Mouse (Mus musculus) cerebellum, adult 2 months (tissue): ENCODE measurements around the gene Faxc. TPM values are rescaled to one million over a fixed set of nuclear protein-coding genes. Genes with fewer than 3 reads are reported as not detected.

Experiments
- DNase-seq, 2 experiments: peaks; one replicate each; pipeline ENCODE4 v3.0.0; 2021
- H3K27ac ChIP-seq: fragments of 200-500 bp; 2 replicates; pipeline ENCODE4 v1.5.1; 2012; ENCODE audit warnings: low read length, control low read depth, inconsistent platforms; ENCODE audit not compliant: insufficient read depth
- H3K27me3 ChIP-seq: fragments of 200-500 bp; 2 replicates; pipeline ENCODE4 v1.6.1; 2012; ENCODE audit warnings: inconsistent platforms, mild to moderate bottlenecking, low read length, moderate library complexity; ENCODE audit not compliant: control insufficient read depth, insufficient read depth
- H3K4me1 ChIP-seq: fragments of 200-500 bp; 2 replicates; pipeline ENCODE4 v1.6.1; 2011; ENCODE audit warnings: low read length; ENCODE audit not compliant: control insufficient read depth, insufficient read depth
- H3K4me3 ChIP-seq: fragments of 200-500 bp; replicated peaks from 2 replicates; pipeline ENCODE3; 2011; ENCODE audit warnings: mild to moderate bottlenecking, low read depth, low read length, control low read depth; ENCODE audit not compliant: insufficient read depth
- CTCF ChIP-seq: fragments of 200-500 bp; IDR thresholded peaks from 2 replicates; pipeline ENCODE4 v1.5.1; 2011; ENCODE audit warnings: low read depth, mild to moderate bottlenecking, control low read depth, low read length, moderate library complexity, borderline replicate concordance; ENCODE audit not compliant: insufficient read depth
- POLR2A ChIP-seq: fragments of 200-500 bp; IDR thresholded peaks from 2 replicates; pipeline ENCODE4 v1.6.1; 2011; ENCODE audit warnings: low read length, control low read depth, borderline replicate concordance; ENCODE audit not compliant: insufficient read depth
- WGBS: fragments of 180-500 bp; shearing (Covaris S2); methylation state at CpG from one replicate; pipeline ENCODE4 v1.1.7; 2018; 5-methylcytosine and 5-hydroxymethylcytosine counted together
- polyA plus RNA-seq: library from polyadenylated mRNA; depleted of rRNA; stranded (reverse); fragments of >200 nt; gene quantifications from 2 replicates; pipeline ENCODE4 v1.2.3, GENCODE M21; 2012; rRNA removed

The Faxc gene
- polyA plus RNA-seq: 20.0 and 20.5 TPM in 2 replicates

- TF ChIP-seq POLR2A: peak; percentile 43
- no peak for TF ChIP-seq CTCF
- DNase-seq: peak; percentile 84 to 85
- Histone ChIP-seq H3K4me3 (peak within 1 kb of the TSS; percentile 97), H3K27me3 (no peaks in the 10 kb centered on the region), H3K27ac (peak within 1 kb of the TSS; percentile 99), H3K4me1 (peaks cover 8% of the 10 kb centered on the region)
- WGBS: 1% methylated on average over 83 of the region's 83 CpGs
Observed at GRCm38 (mm10) chr4:21930971-21931771, at the start of gene Faxc. Gene Faxc, plus strand, starts transcription at chr4:21931329.

GRCm38 (mm10) chr4:21882806-21883205 lies 48.3 kb upstream of the Faxc start:
- 93% methylated on average over 6 of the region's 6 CpGs for WGBS
- no peak for DNase-seq
- no peaks in the 10 kb centered on the region for H3K4me1 ChIP-seq
- no peak overlapping the region for H3K27ac ChIP-seq
- no peaks in the 10 kb centered on the region for H3K27me3 ChIP-seq
- TF ChIP-seq CTCF: no peak
- TF ChIP-seq POLR2A: no peak
- H3K4me3 ChIP-seq: no peak overlapping the region

DNA sequence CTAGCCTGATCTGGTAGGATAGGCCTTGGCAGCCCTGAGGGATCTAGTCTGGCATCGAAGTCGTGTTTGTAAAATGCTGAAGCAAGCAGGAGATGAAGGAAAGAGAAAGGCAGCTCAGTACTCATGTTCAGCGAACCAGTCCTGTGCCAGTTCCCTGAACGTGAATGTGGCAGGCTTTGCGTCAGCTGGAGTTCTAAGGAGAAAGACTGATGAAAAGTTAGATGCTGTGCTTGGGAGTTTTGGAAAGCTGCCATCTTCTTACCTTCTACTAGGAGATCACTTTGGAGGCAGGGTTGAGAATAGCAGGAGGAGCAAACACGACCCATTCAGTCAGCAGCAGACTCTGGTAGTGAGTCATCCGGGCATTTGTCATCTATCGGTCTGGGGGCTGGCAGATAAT lies 45.3 kb upstream of the Faxc start:
- Histone ChIP-seq H3K4me1 (no peaks in the 10 kb centered on the region), H3K27me3 (no peaks in the 10 kb centered on the region), H3K27ac (no peak overlapping the region), H3K4me3 (no peak overlapping the region)
- TF ChIP-seq POLR2A (no peak), CTCF (no peak)
- 74% methylated on average over 8 of the region's 8 CpGs for WGBS
- no peak for DNase-seq

DNA sequence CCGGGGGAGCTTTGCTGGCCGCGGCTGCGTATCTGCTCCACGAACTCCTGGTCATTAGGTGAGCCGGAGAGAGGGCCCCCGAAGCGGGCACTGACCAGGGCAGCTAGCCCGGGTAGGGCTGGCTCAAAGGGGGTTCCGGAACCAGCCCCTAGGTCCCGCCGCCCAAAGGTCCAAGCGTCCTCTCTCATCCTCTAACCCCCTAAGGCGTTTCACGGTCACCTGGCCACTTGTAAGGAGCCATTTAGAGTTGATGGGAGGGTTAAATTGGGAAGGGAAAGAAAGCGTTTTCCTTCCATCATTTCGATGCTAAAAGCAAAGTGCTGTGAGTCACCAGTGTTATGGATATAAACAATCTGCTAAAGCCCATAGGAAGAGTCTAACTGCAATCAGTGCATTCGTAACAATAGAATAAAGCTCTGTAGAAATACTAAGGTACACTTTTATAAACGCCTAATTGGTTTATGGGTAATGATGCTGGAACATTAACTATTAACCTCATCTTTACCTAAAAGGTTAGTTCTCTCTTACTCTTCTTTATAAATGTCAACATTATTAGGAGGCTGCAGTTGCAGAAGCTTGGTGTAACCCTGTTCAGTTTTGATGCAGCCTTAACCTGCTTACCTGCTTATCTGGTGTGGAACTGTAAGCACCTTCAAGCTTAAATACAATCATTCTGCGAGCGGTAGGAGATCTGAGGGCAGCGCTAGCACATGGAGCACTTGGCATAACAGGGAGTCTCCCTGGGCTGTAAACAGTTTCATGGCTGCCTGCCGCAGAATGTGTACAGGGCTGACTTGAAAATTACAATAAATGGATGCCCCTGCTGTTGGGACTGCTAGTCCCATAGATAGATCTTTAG lies 872 bp downstream of the Faxc start:
- 2% methylated on average over 23 of the region's 23 CpGs for WGBS
- TF ChIP-seq POLR2A: no peak
- no peak for TF ChIP-seq CTCF
- Histone ChIP-seq H3K4me3 (peak overlapping the region; percentile 97), H3K27me3 (no peaks in the 10 kb centered on the region), H3K4me1 (peaks cover 8% of the 10 kb centered on the region), H3K27ac (peak overlapping the region; percentile 99)
- peak; percentile 45 to 49 for DNase-seq

- no peak for DNase-seq
- peaks cover 4% of the 10 kb centered on the region; the same call in 1 of the 2 replicates for H3K4me1 ChIP-seq
- WGBS: 91% methylated on average over 2 of the region's 2 CpGs
- H3K4me3 ChIP-seq: no peak overlapping the region
- no peaks in the 10 kb centered on the region for H3K27me3 ChIP-seq
- no peak for TF ChIP-seq CTCF
- no peak for TF ChIP-seq POLR2A
- no peak overlapping the region for H3K27ac ChIP-seq
Observed at GRCm38 (mm10) chr4:21935378-21935777, 4.2 kb downstream of the Faxc start.

DNA sequence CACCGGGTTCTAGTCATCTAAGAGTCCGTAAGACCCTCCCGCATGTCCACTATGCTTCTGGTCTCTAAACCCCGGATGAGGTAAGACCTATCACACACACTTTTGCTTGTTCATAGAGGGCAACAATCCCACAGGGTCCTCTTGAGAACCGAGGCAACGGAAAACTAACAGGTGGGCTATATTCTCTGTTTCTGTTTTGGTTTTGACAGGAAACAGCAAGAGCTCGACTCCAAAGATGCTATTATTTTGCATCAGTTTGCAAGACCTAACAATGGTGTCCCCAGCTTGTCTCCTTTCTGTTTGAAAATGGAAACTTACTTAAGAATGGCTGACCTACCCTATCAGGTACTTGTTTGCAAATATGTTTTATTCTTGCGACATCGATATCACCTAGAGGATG lies 5.3 kb downstream of the Faxc start:
- no peak for DNase-seq
- H3K27me3 ChIP-seq: no peaks in the 10 kb centered on the region
- TF ChIP-seq CTCF: no peak
- TF ChIP-seq POLR2A: no peak
- H3K27ac ChIP-seq: no peak overlapping the region
- H3K4me3 ChIP-seq: no peak overlapping the region
- WGBS: 94% methylated on average over 9 of the region's 9 CpGs
- peaks cover 4% of the 10 kb centered on the region; the same call in 1 of the 2 replicates for H3K4me1 ChIP-seq

GRCm38 (mm10) chr4:21937890-21938289 lies 6.8 kb downstream of the Faxc start:
- Histone ChIP-seq H3K27ac (no peak overlapping the region), H3K27me3 (no peaks in the 10 kb centered on the region), H3K4me3 (no peak overlapping the region), H3K4me1 (peaks cover 3% of the 10 kb centered on the region; the same call in 1 of the 2 replicates)
- DNase-seq: no peak
- 89% methylated on average over 8 of the region's 8 CpGs for WGBS
- TF ChIP-seq POLR2A: no peak
- TF ChIP-seq CTCF: no peak
